Mouse (Mus musculus): ENCODE data around the gene Hoxd4.

The Hoxd4 gene

DNA sequence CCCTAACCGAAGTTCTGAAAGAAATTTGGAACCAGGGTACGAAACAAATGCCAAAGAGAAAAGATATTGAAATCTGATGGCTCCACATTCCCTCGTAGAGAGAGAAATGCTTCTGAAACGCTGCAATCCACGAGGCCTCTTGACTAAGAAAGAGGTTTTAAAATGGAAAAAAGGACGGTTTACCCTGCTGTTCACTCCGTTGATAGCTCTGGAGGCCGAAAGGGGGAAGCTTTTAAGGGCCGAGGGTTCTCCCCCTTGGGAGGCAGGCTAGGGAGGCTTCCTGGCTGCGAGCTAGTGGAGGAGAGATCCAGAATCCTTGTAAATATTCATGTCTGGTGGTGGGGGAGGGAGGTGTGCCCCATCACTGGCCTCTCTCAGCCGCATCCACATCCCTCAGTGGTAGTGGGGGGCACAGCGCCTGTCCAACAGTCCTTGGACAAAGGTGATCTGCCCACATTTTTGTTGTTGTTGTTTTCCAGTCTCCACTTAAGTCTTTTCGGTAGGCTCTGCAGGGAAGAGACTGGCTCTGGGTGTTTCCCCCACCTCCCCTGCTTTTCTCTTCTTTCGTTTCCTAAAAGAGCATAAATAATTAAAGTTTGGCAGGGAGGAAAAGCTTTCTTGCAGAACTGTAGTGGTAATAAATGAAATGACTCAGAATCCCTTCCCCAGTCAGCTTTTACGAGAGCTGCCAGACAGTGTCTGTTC, 32.7 kb upstream of the Hoxd4 start, which contains the start of gene Hoxd11:
Gene Hoxd11 (plus strand): TSS at position 667 of the 705 bp plus-strand sequence.
- intact Hi-C loops (cut with DNase I), result no loop called here

DNA sequence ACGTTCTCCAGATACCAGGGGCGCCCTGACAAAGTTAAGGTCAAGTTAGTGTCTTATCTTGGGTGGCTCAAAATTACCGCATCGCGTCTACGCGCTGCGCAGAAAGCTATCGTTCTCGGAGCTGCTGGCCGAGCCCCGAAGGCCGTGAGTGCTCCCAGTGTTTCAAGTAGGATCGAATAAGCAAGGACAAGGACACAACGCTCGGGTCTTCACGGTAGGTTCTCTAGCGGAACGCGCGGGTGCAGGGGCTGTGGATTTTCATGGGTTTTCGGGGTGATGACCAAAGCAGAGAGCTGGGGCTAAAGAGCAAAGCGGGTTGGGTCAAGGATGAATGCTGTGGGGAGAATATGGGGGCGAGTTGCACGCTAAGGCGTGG, 32.1 kb upstream of the Hoxd4 start:
- intact Hi-C loops (cut with DNase I), result no loop called here

DNA sequence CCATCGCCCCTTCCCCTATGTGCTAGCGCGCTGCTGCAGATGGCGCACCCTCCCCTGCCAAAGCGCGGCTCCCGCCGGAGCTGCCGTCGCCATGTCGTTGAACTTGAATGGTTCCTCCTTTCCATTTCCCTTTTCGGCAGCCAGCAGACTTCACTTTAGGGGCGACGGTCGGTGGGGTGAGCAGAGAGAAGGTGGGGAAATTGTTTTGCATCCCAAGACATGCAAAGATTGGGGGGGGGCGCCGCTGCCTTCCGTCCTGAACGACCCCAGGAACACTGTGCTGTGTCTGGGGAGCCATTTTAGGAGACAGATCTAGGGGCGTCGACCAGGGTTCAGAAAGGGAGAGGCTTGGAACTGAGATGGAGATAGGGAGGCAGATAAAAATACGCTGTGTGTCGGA, 31.7 kb upstream of the Hoxd4 start:
- intact Hi-C loops (cut with DNase I), result no loop called here

DNA sequence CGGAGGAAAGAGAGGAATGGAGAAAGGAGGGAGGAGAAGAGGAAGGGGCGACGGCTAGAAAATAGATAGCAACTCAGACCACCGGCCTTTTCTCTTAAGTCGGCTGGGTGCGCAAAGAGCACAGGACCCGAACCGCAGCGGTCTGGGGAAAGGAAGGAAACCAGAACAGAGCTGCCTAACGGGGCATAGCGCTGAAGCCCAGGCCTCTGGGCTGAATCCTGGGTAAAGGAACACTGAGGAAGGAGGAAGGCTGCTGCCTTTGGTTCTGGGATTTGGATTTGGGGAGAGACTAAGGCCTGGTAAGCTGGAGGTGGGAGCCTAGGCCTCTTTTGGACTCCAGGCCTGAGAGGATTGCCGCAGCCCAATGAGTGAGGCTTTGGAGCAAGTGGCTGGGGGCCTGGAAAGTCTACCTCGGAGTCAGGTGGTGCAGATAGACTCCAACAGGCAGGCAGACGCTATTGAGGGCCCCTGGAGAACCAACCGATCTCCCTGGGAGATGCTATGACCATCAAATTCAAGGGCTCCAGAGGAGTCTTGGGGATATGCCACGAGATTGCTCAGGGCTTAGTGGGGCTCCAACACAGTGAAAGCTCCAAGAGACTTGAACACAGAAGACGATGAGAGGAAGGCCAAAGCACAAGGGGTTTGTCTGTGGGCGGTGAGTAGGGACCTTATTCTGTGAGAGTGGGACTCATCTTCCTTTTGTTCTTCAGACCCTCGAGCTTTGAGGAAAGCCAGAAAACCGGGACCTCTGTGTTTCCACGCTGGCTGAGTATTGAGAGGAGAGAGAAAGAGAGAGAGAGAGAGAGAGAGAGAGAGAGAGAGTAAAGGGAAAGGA, 30.9 kb upstream of the Hoxd4 start:
- intact Hi-C loops (cut with DNase I), result no loop called here

DNA sequence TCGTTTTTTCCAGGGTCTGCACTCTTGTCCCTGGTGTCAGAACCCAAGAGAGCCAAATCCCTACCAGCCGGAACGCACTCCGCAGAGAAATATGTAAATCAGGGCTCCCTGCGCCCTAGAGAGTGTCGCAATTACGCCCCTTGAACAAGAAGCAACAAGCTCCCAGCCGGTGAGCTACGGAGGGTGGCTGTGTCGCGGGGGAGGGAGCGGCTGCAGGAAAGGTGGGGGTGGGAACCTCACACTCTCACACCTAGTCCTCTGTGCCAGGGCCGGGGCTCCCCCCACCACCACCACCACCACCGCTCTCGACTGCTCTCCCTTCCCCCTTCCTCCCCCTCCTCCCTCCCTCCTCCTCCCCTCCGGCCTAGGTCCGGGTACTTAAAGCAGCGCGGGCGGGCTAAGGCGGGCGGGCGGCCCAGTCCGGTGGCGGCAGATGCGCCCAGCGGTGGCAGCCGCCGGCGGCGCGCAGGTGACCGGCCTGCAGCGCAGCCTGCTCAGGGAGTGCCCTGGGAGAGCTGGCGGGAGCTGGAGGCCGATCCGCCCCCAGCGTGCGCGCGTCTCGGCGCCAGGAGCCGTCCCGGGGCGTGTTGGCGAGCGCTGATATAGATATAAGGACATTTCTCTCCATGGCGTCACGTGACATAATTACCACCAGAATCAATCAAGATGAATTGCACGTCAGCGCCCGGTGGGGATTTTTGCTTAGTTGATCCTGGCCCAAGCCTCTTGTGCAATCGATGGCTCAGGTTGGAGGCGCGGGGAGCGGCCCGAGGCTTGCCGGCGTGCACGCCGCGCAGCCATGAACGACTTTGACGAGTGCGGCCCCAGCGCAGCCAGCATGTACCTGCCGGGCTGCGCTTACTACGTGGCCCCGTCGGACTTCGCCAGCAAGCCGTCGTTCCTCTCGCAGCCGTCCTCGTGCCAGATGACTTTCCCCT, 29.9 kb upstream of the Hoxd4 start:
- intact Hi-C loops (cut with DNase I), result no loop called here

DNA sequence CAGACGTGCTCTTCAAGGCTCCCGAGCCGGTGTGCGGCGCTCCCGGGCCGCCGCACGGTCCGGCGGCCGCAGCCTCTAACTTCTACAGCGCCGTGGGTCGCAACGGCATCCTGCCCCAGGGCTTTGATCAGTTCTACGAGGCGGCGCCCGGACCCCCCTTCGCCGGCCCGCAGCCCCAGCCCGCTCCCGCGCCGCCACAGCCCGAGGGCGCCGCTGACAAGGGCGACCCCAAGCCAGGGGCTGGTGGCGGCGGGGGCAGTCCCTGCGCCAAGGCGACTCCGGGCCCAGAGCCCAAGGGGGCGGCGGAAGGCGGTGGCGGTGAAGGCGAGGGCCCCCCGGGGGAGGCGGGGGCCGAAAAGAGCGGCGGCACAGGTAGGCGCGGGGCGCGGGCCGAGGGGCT, 28.9 kb upstream of the Hoxd4 start:
- intact Hi-C loops (cut with DNase I), result no loop called here

DNA sequence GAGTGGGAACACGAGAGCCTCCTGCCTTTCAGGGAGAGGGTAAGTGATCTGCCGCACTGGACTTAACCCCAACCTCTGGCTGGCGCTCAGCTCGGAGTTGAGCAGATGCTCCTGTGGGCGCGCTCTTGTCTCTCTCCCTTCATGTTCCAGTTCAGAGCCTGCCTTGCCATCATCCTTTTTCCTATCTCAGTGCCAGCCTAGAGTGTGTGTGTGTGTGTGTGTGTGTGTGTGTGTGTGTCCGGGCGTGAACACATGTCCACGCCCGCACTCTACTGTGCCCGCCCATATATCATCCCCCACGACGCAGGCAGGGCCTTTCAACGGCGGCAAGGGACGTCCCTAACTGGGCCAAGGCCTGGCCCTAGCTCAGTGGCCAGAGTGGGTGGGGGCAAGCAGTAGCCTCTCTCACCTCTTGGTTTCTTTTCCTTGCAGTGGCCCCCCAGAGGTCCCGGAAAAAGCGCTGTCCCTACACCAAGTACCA, 28.2 kb upstream of the Hoxd4 start:
- intact Hi-C loops (cut with DNase I), result no loop called here

DNA sequence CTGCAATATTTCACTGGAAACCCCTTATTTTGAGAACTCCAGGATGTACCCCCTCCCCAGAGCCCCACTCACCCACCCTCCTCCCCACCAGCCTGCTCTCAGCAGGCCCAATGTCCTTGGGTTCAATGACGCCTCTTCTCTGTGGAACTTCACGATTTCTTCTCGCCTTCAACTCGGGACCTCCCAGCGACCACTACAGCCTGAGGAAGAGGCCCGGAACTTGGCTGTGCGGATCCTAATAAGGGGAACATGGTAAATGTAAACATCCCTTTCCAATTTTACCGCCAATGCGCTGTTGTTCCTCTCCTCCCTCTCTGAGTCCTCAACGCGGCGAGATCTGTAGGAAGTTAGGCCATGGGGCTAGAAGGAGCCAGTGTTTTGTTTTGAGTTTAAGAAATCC, 27.6 kb upstream of the Hoxd4 start:
- intact Hi-C loops (cut with DNase I), result no loop called here

DNA sequence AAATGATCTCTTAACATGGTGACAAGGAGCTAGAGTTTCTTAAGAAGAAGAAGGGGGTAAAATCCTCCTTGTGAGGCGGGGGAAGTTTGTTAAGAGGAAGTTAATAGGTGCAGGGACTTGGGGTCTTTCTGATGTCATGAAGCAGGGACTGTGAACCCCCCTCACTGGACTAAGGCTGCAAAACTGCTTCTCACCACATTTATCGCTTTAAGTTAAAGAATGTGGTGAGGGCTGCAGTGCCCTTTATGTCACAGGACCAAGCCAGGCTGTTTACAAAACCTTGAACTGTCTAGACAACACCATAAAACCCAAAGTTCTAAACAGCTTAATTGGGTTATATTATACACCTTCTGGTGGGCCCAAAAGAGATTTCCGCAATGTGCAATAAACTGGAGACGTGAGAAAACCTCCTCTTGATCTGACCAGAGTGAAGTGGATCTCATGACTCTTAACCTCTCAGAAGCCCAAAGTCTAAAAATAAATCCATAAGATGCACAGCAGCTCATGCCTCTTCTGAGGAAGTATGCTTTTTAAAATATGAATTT, 26.6 kb upstream of the Hoxd4 start:
- intact Hi-C loops (cut with DNase I), result no loop called here

DNA sequence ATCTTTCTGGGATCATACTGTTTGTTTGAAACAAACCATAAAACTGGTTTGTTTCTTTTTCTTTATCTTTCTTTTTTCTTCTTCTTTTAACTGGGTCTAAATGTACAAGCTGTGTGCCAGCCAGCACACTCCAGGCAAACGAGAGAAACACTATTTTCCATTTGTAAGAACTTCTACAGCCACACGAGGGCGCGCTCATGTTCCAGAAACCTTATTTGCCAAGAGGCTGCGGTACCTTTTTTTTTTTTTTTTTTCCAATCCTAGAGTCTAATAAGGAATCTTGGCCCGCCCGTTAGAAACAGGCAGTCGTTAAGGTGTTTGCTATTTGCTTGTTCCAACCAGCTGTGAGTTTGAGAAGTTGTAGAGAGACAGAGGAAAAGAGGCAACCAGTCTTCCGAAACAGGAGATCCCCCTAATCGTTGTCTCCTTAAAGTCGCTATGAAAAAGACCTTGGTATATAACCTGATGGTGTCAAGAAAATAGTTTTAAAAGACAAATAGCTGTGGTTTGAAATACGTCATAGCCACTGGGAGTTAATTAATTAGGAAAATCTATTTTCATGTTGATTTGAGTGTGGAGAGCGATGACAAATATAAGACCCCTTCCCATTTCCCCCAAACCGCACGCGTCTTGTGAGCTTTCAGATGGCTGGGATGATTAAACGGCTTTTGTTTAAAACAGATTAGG, 25.3 kb upstream of the Hoxd4 start:
- intact Hi-C loops (cut with DNase I), result no loop called here

DNA sequence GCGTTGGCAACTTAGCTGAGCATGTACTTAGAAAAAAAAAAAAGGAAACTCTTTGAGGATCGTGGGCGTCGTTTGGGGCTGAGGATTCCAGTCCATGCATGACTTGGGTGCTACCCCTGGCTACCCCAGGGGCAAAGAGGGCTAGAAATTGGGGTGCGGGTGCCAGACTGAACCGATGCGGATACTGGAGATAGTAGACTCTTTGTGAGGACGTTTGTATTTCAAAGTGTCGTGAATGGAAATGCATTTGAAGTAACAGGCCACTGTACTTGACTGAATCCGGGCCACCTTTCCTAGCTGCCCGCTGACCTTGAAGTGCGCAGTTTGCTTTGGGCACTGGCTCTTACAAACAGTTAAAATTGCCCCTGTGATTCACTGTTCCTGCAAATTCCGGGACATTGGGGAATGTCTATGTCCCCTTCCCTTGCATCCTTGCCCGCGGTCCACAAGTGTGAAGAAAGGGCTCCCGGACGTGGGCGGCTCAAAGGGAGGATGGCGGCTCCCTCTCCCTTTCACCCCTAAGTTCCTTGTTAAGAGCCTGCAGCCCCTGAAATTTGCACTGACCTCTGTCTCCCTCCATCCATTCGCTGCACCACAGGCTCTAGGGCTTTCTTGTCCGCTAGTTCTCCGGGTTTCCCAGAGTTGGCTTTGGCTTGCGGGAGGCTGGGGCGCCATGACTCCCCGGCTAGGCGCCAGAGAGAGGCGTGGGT, 24.6 kb upstream of the Hoxd4 start:
- intact Hi-C loops (cut with DNase I), result no loop called here

DNA sequence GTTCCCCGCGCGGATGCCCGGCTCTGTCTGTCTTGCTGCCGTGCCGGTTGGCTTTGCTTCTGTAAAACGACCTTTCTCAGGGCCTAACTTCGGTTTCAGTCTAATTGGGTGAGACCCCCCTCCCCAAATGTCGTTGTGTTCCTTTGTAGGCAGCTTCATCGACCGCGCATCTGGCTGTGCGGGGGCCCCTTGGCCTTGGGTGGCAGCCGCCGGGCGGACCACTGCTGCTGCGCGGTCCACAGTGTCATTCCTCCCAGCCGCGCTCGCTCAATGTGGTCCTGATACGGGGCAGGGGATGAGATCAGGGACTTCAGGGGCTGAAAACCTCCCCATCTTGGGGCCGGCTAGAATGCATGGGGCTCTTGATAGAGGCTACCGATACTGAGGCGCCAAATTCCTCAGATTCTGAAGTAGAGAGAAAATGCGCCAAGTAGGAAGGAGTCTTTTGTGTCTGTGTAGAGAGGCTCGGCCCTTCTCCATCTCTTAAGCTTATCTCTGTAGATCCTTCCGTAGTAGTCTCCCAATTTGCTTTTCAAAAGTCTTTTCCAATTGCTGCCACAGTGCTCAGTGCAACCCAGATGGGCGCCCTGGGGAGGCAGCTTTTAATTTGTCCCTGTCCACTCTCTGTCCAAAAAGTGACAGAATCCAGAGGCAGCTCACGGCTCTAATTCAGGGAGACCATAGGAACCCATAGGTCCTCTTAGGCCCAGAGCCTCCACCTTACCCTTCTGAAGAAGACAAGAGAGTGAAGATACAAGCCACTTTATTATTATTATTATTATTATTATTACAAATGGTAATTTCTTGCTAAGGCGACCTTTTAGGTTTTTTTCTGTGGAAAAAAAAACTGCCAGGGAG, 23.8 kb upstream of the Hoxd4 start:
- intact Hi-C loops (cut with DNase I), result no loop called here

DNA sequence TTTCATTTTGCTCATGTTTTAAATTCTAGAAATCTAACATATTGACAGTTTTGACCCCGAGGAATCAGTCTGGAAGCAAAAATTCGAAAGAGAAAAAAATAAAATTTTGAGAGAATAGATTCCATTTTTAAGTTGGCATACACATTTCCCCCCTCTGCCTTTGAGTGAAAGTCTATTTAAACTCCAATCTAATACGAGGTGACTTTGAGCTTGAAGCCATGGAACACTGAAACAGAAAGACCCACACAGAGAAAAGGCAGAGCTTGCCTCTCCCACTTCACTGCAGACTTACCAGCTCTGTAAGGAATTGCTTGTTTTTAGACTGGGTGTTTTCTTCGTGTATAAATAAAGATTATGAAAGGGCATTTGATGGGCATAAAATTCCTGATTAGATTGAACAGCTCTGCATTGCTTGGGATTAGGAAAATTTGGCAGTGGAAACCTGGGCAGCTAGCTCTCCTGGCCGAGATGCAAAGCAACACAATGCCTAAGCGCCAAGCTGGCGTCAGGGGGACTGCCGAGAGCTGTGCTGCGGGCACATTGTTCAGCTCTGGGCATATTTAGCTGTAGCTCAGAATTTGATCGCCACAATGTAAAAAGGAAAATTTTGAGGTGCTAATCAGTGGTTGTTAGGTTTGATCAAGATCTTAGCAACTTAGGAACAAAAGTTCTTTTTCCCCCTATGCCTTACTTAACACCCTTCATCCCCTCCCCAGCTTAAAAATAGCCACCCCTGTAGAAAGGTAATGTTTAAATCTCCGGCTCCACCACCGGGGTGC, 22.7 kb upstream of the Hoxd4 start:
- intact Hi-C loops (cut with DNase I), result no loop called here

DNA sequence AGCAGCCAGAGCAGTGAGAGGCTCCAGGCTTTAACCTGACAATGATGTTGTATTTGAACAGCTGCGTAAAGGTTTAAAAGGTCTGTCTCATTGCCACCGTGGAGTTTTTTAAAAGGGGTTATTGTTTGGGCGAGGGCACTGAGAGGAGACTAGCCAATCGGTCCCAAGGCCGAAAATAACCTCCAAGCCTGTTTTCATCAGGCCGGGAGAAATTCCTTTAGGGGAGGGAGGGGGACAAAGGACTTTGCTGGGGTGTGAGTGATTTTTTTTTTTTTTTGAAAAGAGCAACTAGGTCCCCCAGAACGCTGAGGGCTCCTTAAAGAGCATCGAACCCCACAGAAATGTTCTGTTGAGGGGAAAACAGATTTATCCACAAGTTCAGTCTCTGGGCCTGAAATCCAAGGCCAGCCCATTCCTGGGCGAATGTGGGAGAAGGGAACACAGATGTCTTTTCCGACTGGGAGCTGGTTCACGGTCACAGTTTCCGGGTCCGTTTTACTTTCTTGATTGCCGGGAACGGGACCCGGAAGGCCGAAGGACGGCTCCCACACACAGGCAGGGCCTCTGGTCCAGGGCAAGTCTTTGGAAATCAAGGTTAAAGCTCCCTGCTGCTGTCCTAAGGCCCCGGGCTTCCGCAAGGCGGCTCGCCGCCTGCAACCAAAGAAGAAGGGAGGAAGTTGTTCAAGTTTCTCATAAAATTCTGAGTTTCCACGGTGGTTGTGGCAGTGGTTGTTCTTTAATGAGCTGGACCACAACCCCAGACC, 22.0 kb upstream of the Hoxd4 start:
- intact Hi-C loops (cut with DNase I), result loop anchor here (10.0 kb wide), 1 partner anchor 625 kb away; no protein-coding TSS in a partner anchor

DNA sequence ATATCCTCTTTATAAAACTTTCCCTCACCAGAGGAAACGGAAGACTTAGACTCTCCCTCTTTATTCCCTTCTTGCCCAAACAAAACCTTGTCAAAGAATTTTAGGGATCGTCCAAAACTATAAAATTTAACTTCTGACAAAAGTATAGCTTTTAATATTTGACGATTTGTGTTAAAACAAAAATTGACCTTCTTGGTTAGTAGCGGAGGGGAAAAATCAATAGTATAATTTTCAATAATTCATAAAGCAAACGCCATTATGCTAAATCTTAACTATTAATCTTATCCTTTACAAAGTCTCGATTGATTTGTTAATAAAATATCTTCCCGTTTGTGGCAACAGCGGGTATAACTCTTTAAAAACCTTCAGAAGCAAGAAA, 21.4 kb upstream of the Hoxd4 start:
- intact Hi-C loops (cut with DNase I), result loop anchor here (10.0 kb wide), 1 partner anchor 624 kb away; no protein-coding TSS in a partner anchor

DNA sequence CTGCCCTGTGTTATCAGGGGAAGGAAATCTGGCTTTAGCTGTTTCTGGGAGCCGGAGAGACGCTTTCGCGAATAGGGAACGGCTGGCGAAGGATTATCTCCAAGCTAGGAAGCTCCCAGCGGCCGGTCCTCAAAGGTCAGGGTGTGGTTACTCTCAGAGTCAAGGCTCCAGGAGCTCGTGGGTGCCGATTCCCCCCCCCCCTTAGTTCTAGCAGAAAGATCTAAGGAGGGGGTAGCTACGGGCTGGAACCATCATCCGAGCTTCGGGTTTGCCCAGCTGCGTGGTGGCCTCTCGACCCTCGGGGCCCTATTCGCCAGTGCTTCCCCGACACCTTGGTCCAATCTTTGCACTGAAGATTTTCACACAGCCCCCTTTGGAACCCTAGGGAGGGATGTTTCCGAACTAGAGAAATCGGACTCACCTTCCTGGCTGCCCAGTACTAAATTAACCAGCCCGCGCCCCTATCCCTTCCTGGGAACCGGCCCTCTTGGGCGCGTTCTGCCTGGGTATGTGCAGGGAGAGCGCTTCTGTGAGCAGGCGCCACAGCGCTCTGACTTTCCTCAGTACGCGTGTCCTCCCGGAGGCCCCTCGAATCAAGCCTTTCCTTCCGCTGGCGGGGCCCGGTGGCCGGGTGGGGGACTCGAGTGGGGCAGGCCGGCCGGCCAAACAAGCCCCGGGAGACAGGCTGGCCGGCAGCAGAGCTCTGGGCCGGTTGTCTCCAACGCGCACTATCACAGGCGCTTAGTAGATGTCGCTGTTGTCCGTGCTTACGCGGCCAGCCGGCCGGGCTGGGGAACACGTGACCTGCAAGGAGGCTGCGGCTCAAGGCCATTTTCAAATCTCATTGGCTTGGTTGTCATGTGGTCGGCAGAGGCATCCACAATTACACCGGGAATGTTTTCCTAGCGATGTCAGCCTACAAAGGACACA, 20.4 kb upstream of the Hoxd4 start, which contains the start of gene Hoxd10:
Gene Hoxd10 (plus strand): TSS at position 903 of the 930 bp plus-strand sequence.
- intact Hi-C loops (cut with DNase I), result loop anchor here (10.0 kb wide), 1 partner anchor 624 kb away; no protein-coding TSS in a partner anchor

Data from adrenal gland (tissue).